Mouse (Mus musculus) kidney, adult 2 months (tissue): Measurements from ENCODE around the gene Il17rb. TPM values are rescaled to one million over a fixed set of nuclear protein-coding genes. Genes with fewer than 3 reads are reported as not detected.

ENCODE experiments used
- DNase-seq: peaks from one replicate; pipeline ENCODE4 v3.0.0; 2021
- H3K27ac ChIP-seq: fragments of 200-500 bp; 2 replicates; pipeline ENCODE4 v1.5.1; 2012; ENCODE audit warnings: low read depth, low read length, control low read depth, inconsistent platforms; ENCODE audit not compliant: insufficient read depth
- H3K27me3 ChIP-seq: fragments of 200-500 bp; replicated peaks from 2 replicates; pipeline ENCODE4 v1.6.1; 2012; ENCODE audit warnings: mild to moderate bottlenecking, moderate library complexity, low read length, inconsistent platforms; ENCODE audit not compliant: control insufficient read depth, insufficient read depth
- H3K36me3 ChIP-seq: fragments of 200-500 bp; 2 replicates; pipeline ENCODE4 v1.6.1; 2012; ENCODE audit warnings: mild to moderate bottlenecking, moderate library complexity, low read length, inconsistent platforms; ENCODE audit not compliant: control insufficient read depth, insufficient read depth
- H3K4me1 ChIP-seq: fragments of 200-500 bp; 2 replicates; pipeline ENCODE4 v1.6.1; 2011; ENCODE audit warnings: low read length; ENCODE audit not compliant: control insufficient read depth, insufficient read depth
- H3K4me3 ChIP-seq: fragments of 200-500 bp; 2 replicates; pipeline ENCODE4 v1.5.1; 2011; ENCODE audit warnings: mild to moderate bottlenecking, low read depth, low read length, control low read depth; ENCODE audit not compliant: insufficient read depth
- CTCF ChIP-seq: fragments of 200-500 bp; conservative IDR thresholded peaks from 2 replicates; pipeline ENCODE4 v1.5.1; 2011; ENCODE audit warnings: low read depth, mild to moderate bottlenecking, control low read depth, low read length, moderate library complexity, mixed read lengths; ENCODE audit not compliant: insufficient read depth, insufficient read length
- POLR2A ChIP-seq: fragments of 200-500 bp; IDR thresholded peaks from one replicate; pipeline ENCODE4 v1.6.1; 2011; ENCODE audit warnings: low read depth, low read length, control low read depth
- WGBS: fragments of 180-500 bp; shearing (Covaris S2); methylation state at CpG from one replicate; pipeline ENCODE4 v1.1.7; 2018; 5-methylcytosine and 5-hydroxymethylcytosine counted together
- polyA plus RNA-seq: library from polyadenylated mRNA; depleted of rRNA; stranded (reverse); fragments of >200 nt; gene quantifications from 2 replicates; pipeline ENCODE4 v1.2.3, GENCODE M21; 2012

Gene Il17rb
- polyA plus RNA-seq, 1 experiment, result 6.7 TPM

DNA sequence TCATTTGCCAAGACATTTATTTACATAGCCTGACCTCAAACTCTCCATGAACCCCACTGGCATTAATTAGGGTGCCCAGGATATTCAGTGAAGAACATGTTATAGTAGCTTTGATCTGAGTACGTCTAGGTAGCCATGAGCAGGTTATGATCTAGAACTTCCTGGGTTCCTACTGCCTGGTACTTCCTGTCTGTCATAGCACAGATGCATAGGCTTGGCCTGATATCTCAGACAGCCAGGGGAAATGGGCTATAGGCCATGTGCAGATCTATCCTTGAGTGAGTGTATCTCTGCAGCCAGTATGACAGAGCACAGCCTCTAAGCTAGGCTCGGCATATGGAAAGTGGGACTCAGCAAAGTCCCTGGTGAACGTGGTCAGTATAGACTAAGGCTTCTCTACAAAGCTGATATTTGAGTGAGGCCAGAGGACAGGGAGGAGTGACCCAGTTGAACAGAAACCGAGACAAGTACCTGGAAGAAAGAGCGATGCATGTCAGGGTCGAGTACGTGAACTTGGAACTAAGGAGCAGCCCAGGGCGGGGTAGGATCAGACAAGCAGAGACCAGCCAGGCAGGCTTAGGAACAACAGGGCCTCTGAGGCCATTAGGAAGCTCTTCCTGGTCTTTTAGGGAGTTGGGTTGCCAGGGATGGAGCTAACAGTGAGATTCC is 9.2 kb upstream of the Il17rb start:
- peak; percentile 88 for DNase-seq
- WGBS, result 48% methylated on average over 8 of the region's 8 CpGs
- Histone ChIP-seq H3K27me3 (no peaks in the 10 kb centered on the region), H3K4me1 (peaks cover 69% of the 10 kb centered on the region), H3K4me3 (no peak overlapping the region), H3K36me3 (no peaks in the 10 kb centered on the region), H3K27ac (peak overlapping the region; percentile 98)
- TF ChIP-seq CTCF (no peak), POLR2A (no peak)

DNA sequence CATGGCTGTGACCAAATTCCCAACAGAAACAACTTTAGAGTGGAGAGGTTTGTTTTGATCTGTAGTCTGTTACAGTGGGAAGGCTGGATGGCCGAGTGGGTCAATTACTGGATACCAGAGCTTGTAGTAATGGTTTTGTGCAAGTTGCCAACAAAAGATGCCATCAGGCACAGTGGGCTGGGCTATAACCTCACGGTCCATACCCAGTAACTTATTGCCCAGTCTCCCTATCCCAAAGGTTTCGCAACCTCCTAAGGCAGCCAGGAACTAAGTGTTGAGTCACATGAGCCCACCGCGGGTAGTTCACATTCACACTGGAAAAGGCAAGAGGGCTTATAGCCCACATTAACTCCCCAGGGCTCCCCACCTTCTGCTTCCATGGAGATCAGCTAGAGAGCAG is 8.0 kb upstream of the Il17rb start:
- H3K4me1 ChIP-seq, result peaks cover 77% of the 10 kb centered on the region
- H3K4me3 ChIP-seq, result no peak overlapping the region
- 39% methylated on average over 5 of the region's 5 CpGs for WGBS
- no peaks in the 10 kb centered on the region for H3K36me3 ChIP-seq
- peak overlapping the region; percentile 55 for H3K27ac ChIP-seq
- peak; percentile 54 for DNase-seq
- H3K27me3 ChIP-seq, result no peaks in the 10 kb centered on the region
- TF ChIP-seq POLR2A (no peak), CTCF (no peak)

DNA sequence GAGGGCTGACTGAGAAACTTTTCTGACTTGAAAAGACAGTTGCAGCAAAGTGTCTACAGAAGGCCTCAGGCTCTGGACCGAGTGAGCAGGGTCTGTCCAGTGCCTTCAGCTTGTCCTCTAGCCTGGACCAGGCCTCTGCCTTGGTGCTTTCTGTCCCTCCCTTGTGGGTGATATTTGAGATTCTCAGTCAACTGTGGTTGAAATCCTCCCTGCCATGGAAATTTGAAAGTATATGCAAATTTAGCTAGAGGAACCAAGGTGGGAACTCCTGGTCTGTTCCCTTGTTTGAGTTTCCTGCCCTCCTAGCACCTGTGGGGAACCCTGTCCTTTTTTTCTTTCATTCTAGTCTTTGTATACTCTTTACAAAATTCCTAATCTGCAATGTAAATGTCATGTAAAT is 6.3 kb upstream of the Il17rb start:
- TF ChIP-seq POLR2A (no peak), CTCF (no peak)
- WGBS, result 29% methylated on average over 1 of the region's 1 CpGs
- H3K27me3 ChIP-seq, result no peaks in the 10 kb centered on the region
- no peaks in the 10 kb centered on the region; the same call in 1 of the 2 replicates for H3K36me3 ChIP-seq
- peak; percentile 25 for DNase-seq
- no peak overlapping the region for H3K4me3 ChIP-seq
- H3K27ac ChIP-seq, result peak overlapping the region; percentile 47
- peaks cover 76% of the 10 kb centered on the region for H3K4me1 ChIP-seq

DNA sequence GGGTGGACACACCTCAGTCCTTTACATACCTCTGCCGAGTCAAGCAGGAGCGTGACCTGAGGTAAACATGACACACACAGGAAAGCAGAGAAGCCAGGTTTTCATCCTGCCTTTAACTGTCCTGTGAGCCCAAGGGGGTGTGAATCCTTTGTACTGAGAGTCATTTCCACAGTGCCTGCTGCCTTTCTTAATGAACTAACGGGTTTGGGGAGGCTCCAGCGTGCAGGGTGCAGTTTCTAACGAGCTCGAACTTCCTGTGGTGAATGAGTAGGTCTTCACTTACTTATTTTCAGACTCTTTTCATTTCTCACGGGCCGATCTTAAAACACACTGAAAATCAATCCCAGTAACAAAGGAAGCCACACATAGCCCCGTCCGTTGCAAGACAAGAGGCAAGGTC is 5.8 kb upstream of the Il17rb start:
- WGBS, result 25% methylated on average over 10 of the region's 10 CpGs
- Histone ChIP-seq H3K4me3 (no peak overlapping the region), H3K27ac (peak overlapping the region; percentile 47), H3K4me1 (peaks cover 71% of the 10 kb centered on the region), H3K27me3 (no peaks in the 10 kb centered on the region), H3K36me3 (no peaks in the 10 kb centered on the region; the same call in 1 of the 2 replicates)
- DNase-seq, result no peak
- TF ChIP-seq POLR2A (no peak), CTCF (no peak)

DNA sequence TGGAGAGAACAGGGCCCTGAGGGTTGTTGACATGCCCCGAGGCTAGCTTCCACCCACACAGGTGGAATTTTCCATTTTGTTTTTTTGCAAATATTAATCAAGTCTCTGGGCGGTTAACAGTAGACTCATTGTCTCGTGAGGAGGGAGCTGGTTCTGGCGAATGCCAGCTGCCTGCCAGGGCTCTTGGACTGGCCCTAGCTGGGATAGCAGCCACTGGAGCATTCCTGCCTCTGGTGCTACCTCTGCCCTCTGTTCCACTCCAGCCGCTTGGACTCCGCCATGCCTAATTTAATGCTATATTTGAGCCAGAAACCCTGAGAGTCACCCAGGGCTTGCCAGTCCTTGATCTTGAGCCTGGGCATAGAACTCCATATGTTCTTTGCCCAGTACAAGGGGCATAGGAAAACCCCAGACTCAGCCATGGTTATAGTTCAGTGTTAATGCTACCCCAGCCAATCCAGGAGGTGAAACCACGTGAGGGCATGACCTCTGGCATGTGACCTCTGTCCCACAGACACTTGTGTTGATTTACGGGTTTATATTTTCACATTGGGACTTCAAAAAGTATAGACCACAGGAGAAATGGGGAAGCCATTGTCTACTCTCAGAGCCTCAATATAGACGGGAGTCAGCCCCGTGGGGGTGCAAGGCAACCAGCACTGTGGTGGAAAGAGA is 3.3 kb upstream of the Il17rb start:
- no peak overlapping the region for H3K4me3 ChIP-seq
- TF ChIP-seq CTCF (no peak), POLR2A (no peak)
- H3K4me1 ChIP-seq, result peaks cover 48% of the 10 kb centered on the region
- H3K36me3 ChIP-seq, result no peaks in the 10 kb centered on the region; the same call in 1 of the 2 replicates
- H3K27ac ChIP-seq, result peak overlapping the region; percentile 97
- 29% methylated on average over 10 of the region's 10 CpGs for WGBS
- DNase-seq, result peak; percentile 96
- H3K27me3 ChIP-seq, result no peaks in the 10 kb centered on the region

DNA sequence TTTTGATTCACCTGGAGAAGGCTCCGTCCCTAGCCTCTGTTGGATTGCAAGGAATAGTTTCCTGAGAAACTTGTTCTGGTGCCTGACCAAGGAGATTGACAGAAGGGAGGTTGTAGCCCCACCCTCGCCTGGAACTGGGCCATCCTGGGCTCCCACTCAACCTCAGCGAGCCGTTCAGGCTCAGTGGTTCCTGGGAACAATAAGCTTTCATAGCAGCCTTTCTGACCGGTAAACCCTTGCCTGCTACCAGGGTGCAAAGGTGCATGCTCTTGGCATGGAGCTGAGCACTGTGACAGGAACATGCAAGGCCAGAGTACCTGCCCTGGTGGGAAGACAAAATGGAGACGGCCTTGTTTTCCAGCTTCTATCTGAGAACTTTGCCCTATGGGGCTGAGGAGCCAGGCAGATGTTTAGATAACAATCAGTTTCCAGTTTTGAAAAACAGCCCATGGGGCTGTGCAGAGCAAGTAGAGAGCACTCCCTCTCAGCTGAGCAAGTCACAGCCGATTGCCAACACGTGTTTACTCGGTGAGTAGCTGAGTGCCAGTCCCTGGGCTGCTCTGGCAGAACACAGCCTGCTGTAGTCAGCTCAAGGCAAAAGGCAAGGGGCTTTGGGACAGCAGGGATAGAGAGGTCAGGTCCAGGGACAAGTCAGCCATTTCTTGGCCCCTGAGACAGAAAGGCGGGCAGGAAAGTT is 1.3 kb upstream of the Il17rb start:
- WGBS, result 25% methylated on average over 10 of the region's 10 CpGs

DNA sequence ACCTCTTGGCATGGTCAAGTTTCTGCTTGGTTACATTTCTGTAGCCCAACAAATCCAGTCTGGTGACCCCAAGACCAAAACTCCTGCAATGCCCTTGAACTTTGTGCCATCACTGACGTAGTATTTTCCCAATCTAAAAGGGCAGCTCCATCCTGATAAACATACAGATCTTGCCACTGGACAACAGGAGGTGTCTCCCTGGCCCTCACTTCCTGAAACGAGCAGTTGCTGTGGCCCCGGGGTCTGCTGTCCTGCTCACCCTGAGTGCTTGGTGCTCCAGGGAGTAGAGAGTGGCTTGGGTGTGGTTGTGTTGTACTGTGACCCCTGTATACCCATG is 9.3 kb downstream of the Il17rb start:
- TF ChIP-seq POLR2A, result no peak
- no peak for TF ChIP-seq CTCF
- Histone ChIP-seq H3K36me3 (no peaks in the 10 kb centered on the region; the same call in 1 of the 2 replicates), H3K4me3 (no peak overlapping the region), H3K27me3 (no peaks in the 10 kb centered on the region), H3K27ac (no peak overlapping the region), H3K4me1 (peaks cover 21% of the 10 kb centered on the region)
- 80% methylated on average over 3 of the region's 3 CpGs for WGBS
- no peak for DNase-seq

More for the DNA sequence above, 1.3 kb upstream of the Il17rb start:
- peak overlapping the region; percentile 98 for H3K27ac ChIP-seq
- no peaks in the 10 kb centered on the region for H3K27me3 ChIP-seq
- H3K4me1 ChIP-seq, result peaks cover 33% of the 10 kb centered on the region
- peak; percentile 98 for DNase-seq
- H3K36me3 ChIP-seq, result no peaks in the 10 kb centered on the region; the same call in 1 of the 2 replicates
- TF ChIP-seq CTCF, result no peak
- TF ChIP-seq POLR2A, result no peak
- peak overlapping the region; percentile 77 for H3K4me3 ChIP-seq
